Mouse (Mus musculus): ENCODE data around the gene Tnc. TPM values are rescaled to one million over a fixed set of nuclear protein-coding genes. Genes with fewer than 3 reads are reported as not detected.

The Tnc gene
- polyA plus RNA-seq, 1 experiment = 20.1 TPM

DNA sequence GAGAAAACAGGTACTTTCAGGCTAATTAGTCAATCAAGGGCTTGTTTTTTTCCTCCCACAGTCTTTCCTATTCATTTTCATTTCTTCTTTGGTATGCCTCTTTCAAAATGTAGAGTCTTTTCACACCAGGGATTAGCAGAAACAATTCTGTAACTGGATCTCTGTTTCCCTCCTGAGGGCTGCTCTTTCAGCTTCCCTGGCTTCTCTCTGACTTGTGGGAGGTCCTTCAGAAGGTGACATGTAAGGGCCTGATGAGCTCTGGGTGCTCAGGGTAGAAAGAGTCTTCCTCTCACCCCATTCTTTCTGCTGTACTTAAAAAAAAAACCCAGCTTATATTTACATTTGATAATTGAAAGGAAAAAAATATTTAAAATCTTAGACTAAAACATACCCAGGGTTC, 60.2 kb downstream of the Tnc start:
- H3K36me3 ChIP-seq (ENCODE audit: control insufficient read depth, insufficient read depth, low read length) = no peaks in the 10 kb centered on the region
- no peaks in the 10 kb centered on the region for H3K27me3 ChIP-seq (ENCODE audit: control insufficient read depth, insufficient read depth, low read length)
- H3K4me1 ChIP-seq (ENCODE audit: control insufficient read depth, insufficient read depth, insufficient read length, low read length) = no peaks in the 10 kb centered on the region
- no peak overlapping the region for H3K27ac ChIP-seq (ENCODE audit: insufficient read depth, low read depth, low read length)
- no peak overlapping the region for H3K4me3 ChIP-seq (ENCODE audit: low read depth, low read length)
- TF ChIP-seq CTCF (IDR thresholded peaks at IDR 0.05; ENCODE audit: extremely low read depth, insufficient read length, insufficient replicate concordance, low read depth, low read length) (no peak), POLR2A (IDR thresholded peaks at IDR 0.05; ENCODE audit: low read depth, low read length) (no peak)

DNA sequence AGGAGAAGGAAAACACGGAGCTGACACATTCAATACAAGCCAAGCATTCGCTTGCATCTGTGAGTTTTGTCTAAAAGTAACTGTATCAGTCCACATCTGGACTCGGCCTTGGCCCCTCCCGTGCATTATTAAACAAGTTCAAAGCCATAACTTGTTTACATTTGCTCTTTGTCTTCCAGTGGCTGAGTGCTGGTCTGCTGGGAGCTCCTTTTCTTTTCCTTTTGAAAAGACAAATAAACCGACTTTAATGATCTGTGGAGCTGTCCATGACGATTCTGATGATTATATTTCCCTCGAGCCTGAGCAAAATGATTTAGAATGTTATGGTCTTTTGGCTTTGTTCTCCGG, 63.7 kb downstream of the Tnc start:
- TF ChIP-seq POLR2A (IDR thresholded peaks at IDR 0.05; ENCODE audit: low read depth, low read length) = no peak
- no peak for TF ChIP-seq CTCF (IDR thresholded peaks at IDR 0.05; ENCODE audit: extremely low read depth, insufficient read length, insufficient replicate concordance, low read depth, low read length)
- H3K36me3 ChIP-seq (ENCODE audit: control insufficient read depth, insufficient read depth, low read length) = no peaks in the 10 kb centered on the region
- no peaks in the 10 kb centered on the region for H3K4me1 ChIP-seq (ENCODE audit: control insufficient read depth, insufficient read depth, insufficient read length, low read length)
- H3K27ac ChIP-seq (ENCODE audit: insufficient read depth, low read depth, low read length) = no peak overlapping the region
- WGBS = 30% methylated on average over 8 of the region's 8 CpGs
- no peaks in the 10 kb centered on the region for H3K27me3 ChIP-seq (ENCODE audit: control insufficient read depth, insufficient read depth, low read length)
- H3K4me3 ChIP-seq (ENCODE audit: low read depth, low read length) = no peak overlapping the region

DNA sequence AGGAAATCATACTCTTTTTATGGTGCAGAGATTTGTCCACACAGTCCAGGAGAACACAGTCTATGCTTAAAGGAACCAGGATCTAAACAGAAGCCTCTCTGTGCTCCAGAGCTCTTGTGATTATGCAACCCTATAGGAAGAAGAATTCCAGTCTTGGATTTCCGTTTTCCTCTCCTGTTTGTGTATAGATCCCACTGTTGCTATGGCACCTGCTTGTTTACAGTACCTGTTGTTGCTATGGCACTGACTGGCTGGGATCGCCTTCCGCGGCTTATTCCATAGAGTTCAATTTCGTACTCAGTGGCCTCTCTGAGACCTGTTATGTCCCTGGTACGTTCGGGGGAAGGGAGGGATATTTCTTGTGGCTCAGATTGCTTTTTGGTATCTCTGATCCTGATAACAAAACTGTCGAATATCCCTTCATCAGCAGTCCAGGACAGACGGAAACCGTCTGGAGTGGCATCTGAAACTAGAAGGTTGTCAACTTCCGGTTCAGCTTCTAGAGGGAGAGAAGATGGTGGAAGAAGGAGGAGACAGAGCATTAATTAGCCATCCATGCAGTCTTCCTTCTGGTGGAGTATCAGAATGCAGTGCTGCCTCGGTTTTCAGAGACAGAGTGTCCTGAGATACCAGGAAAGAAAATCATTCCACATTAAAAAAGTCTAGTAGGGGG, 64.3 kb downstream of the Tnc start:
- Histone ChIP-seq H3K36me3 (ENCODE audit: control insufficient read depth, insufficient read depth, low read length) (no peaks in the 10 kb centered on the region), H3K27me3 (ENCODE audit: control insufficient read depth, insufficient read depth, low read length) (no peaks in the 10 kb centered on the region), H3K4me1 (ENCODE audit: control insufficient read depth, insufficient read depth, insufficient read length, low read length) (no peaks in the 10 kb centered on the region), H3K27ac (ENCODE audit: insufficient read depth, low read depth, low read length) (no peak overlapping the region), H3K4me3 (ENCODE audit: low read depth, low read length) (no peak overlapping the region)
- WGBS = 35% methylated on average over 12 of the region's 12 CpGs
- TF ChIP-seq POLR2A (IDR thresholded peaks at IDR 0.05; ENCODE audit: low read depth, low read length) (no peak), CTCF (IDR thresholded peaks at IDR 0.05; ENCODE audit: extremely low read depth, insufficient read length, insufficient replicate concordance, low read depth, low read length) (no peak)

DNA sequence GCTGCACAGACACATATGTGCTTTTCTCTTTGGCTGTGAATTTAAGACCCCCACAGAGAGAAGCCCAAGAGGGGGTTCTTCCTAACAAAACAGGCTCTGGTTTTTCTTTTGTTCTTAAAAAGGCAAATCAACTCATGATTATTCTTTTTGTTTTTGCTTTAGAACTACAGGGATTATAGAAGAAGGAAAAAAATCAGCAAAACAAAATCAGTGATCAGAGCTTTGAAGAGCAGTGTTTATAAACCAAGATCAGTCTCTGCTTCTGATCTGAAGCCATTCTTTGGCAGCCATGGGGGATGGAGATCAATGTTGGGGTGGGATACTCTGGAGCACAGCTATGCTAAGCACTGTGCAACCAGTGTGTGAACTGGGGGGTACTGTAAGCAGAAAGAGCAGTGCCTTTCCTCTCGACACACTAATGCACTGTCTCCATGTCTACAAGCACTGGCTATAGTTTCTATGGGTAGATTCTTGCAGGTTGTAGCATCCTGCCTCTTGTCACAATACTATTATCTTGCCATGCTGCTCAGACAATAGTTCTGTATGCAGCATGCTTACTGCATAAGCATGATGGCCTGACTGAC, 66.5 kb downstream of the Tnc start:
- Histone ChIP-seq H3K4me3 (ENCODE audit: low read depth, low read length) (no peak overlapping the region), H3K4me1 (ENCODE audit: control insufficient read depth, insufficient read depth, insufficient read length, low read length) (no peaks in the 10 kb centered on the region), H3K27ac (ENCODE audit: insufficient read depth, low read depth, low read length) (no peak overlapping the region), H3K36me3 (ENCODE audit: control insufficient read depth, insufficient read depth, low read length) (no peaks in the 10 kb centered on the region), H3K27me3 (ENCODE audit: control insufficient read depth, insufficient read depth, low read length) (no peaks in the 10 kb centered on the region)
- TF ChIP-seq CTCF (IDR thresholded peaks at IDR 0.05; ENCODE audit: extremely low read depth, insufficient read length, insufficient replicate concordance, low read depth, low read length) (no peak), POLR2A (IDR thresholded peaks at IDR 0.05; ENCODE audit: low read depth, low read length) (no peak)
- WGBS = 83% methylated on average over 1 of the region's 1 CpGs

DNA sequence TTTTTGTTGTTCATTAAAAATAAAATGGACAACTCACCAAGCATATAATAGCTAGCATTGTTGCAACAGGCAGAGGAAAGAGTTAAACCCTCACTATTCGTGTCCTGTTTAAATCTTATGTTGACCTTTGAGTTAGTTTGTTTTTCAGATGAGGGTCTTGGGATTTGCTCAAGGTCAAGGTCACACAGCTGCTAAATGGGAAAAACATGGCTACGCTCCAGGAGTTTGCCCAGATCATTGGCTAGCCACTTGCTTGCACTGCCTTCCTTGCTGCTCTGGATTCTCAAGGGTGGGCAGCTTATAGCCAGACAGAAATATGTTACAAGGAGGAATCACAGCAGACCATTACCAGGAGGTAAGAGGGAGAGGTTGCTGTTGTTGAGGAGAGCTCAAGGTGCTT, 67.2 kb downstream of the Tnc start:
- no peaks in the 10 kb centered on the region for H3K27me3 ChIP-seq (ENCODE audit: control insufficient read depth, insufficient read depth, low read length)
- WGBS = 44% methylated on average over 2 of the region's 2 CpGs
- H3K4me1 ChIP-seq (ENCODE audit: control insufficient read depth, insufficient read depth, insufficient read length, low read length) = no peaks in the 10 kb centered on the region
- H3K4me3 ChIP-seq (ENCODE audit: low read depth, low read length) = no peak overlapping the region
- H3K27ac ChIP-seq (ENCODE audit: insufficient read depth, low read depth, low read length) = no peak overlapping the region
- H3K36me3 ChIP-seq (ENCODE audit: control insufficient read depth, insufficient read depth, low read length) = no peaks in the 10 kb centered on the region
- TF ChIP-seq POLR2A (IDR thresholded peaks at IDR 0.05; ENCODE audit: low read depth, low read length) = no peak
- no peak for TF ChIP-seq CTCF (IDR thresholded peaks at IDR 0.05; ENCODE audit: extremely low read depth, insufficient read length, insufficient replicate concordance, low read depth, low read length)

DNA sequence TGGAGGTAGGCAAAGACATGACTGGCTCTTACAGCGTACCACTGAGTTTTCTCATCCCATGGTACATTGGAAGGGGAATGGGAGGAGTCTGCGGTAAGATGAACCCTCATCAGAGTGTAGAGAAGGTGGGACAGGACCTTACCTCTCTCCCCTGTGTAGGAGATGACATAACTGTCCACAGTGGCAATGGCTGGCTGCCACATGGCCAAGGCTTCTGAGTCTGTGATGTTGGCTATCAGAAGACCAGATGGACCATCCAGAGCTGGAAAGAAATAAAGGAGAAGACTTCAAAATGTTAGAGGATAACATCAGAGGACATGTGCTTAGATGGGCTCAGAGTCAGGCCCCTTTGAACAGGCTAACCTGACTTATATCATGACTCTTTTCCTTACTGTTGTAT, 74.3 kb downstream of the Tnc start:
- no peaks in the 10 kb centered on the region for H3K4me1 ChIP-seq (ENCODE audit: control insufficient read depth, insufficient read depth, insufficient read length, low read length)
- H3K36me3 ChIP-seq (ENCODE audit: control insufficient read depth, insufficient read depth, low read length) = no peaks in the 10 kb centered on the region
- 93% methylated on average over 2 of the region's 2 CpGs for WGBS
- no peak overlapping the region for H3K4me3 ChIP-seq (ENCODE audit: low read depth, low read length)
- H3K27me3 ChIP-seq (ENCODE audit: control insufficient read depth, insufficient read depth, low read length) = no peaks in the 10 kb centered on the region
- TF ChIP-seq CTCF (IDR thresholded peaks at IDR 0.05; ENCODE audit: extremely low read depth, insufficient read length, insufficient replicate concordance, low read depth, low read length) = no peak
- TF ChIP-seq POLR2A (IDR thresholded peaks at IDR 0.05; ENCODE audit: low read depth, low read length) = no peak
- H3K27ac ChIP-seq (ENCODE audit: insufficient read depth, low read depth, low read length) = no peak overlapping the region

DNA sequence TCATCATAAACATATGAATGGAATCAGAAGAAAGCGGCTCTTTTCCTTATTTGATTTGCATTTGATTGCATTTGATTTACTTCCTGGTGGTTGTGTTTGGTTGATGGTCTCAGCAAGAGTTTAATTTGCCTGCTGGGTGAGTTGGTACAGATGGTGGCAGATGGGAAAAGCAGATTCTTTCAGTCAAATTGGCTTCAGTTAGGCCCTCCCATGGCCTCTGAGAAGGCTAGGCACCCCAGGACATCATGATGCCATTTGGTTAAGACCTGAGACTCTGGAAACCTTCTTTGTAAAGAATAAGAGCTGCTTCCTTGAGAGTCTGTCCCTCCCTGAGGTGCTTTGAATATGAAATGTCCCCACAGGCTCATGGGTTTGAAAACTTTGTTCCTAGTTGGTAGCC, 75.1 kb downstream of the Tnc start:
- WGBS = 83% methylated on average over 1 of the region's 1 CpGs
- no peak for TF ChIP-seq CTCF (IDR thresholded peaks at IDR 0.05; ENCODE audit: extremely low read depth, insufficient read length, insufficient replicate concordance, low read depth, low read length)
- TF ChIP-seq POLR2A (IDR thresholded peaks at IDR 0.05; ENCODE audit: low read depth, low read length) = no peak

More for the DNA sequence above, 75.1 kb downstream of the Tnc start:
- H3K36me3 ChIP-seq (ENCODE audit: control insufficient read depth, insufficient read depth, low read length) = 0 out of 2 replicates have a peak, but pooled peaks cover 2% of the 10 kb centered on the region
- no peak overlapping the region for H3K27ac ChIP-seq (ENCODE audit: insufficient read depth, low read depth, low read length)
- no peaks in the 10 kb centered on the region for H3K4me1 ChIP-seq (ENCODE audit: control insufficient read depth, insufficient read depth, insufficient read length, low read length)
- H3K4me3 ChIP-seq (ENCODE audit: low read depth, low read length) = no peak overlapping the region
- no peaks in the 10 kb centered on the region for H3K27me3 ChIP-seq (ENCODE audit: control insufficient read depth, insufficient read depth, low read length)
